Mouse (Mus musculus): ENCODE measurements around the gene Lrp6. TPM values are rescaled to one million over a fixed set of nuclear protein-coding genes. Genes with fewer than 3 reads are reported as not detected.

Lrp6 gene
- total RNA-seq, 2 experiments from 2014 or later = 55.3 to 59.1 TPM

- no peak for DNase-seq (ENCODE audit: low spot score)
- intact Hi-C loops (cut with DNase I) = no loop called here
Measured at GRCm38 (mm10) chr6:134539459-134539858, 27.3 kb downstream of the Lrp6 start.

DNA sequence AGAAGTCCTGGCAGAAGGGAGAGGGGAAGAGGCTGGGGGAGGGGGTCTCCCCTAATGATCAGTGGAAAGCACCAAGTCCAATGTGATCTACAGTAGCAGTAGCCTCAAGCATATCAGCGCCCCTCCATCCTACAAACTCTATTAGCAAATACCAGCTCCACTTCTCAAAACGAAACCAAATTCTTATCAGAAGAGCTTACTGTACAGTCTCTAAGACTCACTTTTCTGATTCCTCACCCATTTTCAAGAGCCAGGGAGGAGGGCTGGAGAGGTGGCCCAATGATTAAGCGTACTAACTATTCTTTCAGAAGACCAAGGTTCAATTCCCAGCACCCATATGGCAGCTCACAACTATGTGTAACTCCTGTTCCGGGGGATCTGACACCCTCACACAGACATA, 28.0 kb downstream of the Lrp6 start:
- intact Hi-C loops (cut with DNase I) = no loop called here
- no peak for DNase-seq (ENCODE audit: low spot score)

- intact Hi-C loops (cut with DNase I) = no loop called here
Measured at GRCm38 (mm10) chr6:134537461-134538117, 29.2 kb downstream of the Lrp6 start.

DNA sequence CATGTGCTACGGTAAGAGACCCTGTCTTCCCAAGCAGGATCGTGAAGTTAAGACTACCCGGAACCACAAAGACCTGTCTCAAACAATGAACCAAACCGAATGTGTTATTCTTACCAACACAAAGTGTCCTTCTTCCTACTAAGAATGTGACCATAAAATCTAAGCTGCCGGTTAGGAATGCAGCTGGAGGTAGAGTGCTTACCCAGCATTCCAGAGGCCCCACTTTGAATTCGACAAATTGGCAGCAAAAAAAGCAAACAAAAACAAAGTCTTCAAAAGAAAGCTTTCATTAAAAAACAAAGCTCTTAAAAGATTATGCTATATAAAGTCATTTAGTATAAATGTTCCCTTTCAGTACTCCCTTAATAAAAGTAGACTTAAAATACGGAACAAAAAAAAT, 31.6 kb downstream of the Lrp6 start:
- DNase-seq (ENCODE audit: low spot score) = no peak
- intact Hi-C loops (cut with DNase I) = no loop called here

More at GRCm38 (mm10) chr6:134537461-134538117, 29.2 kb downstream of the Lrp6 start:
- no peak for DNase-seq (ENCODE audit: low spot score)

DNA sequence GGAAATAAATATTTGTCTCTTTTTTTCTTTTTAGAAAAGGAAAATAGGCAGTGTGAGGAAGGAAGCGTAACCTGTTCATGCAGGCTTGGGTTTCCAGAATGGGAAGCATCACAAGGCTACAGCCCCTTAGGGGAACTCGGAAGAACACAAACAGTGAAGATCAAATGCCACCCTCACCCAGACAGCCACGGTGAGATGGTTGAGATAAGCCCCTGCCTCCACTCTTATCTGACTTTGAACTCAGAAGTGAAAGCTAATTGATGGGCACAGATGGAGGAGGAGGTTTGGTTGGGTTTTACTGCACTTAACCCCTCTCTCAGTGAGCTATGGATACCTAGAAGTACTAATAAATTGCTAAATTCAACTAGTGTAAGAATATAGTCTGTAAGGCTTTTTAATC, 33.7 kb downstream of the Lrp6 start:
- intact Hi-C loops (cut with DNase I) = loop anchor here (5.0 kb wide), 1 partner anchor 34 kb away; the partner anchor contains the start of gene Lrp6
- DNase-seq (ENCODE audit: low spot score) = no peak

- intact Hi-C loops (cut with DNase I) = loop anchor here (5.0 kb wide), 1 partner anchor 35 kb away; the partner anchor contains the start of gene Lrp6
Measured at GRCm38 (mm10) chr6:134531950-134532349, 34.8 kb downstream of the Lrp6 start.

GRCm38 (mm10) chr6:134529340-134529739, 37.4 kb downstream of the Lrp6 start:
- DNase-seq (ENCODE audit: low spot score) = no peak
- intact Hi-C loops (cut with DNase I) = no loop called here

More at GRCm38 (mm10) chr6:134531950-134532349, 34.8 kb downstream of the Lrp6 start:
- no peak for DNase-seq (ENCODE audit: low spot score)

- no peak for DNase-seq (ENCODE audit: low spot score)
- intact Hi-C loops (cut with DNase I) = no loop called here
Measured at GRCm38 (mm10) chr6:134528396-134528795, 38.4 kb downstream of the Lrp6 start.

GRCm38 (mm10) chr6:134527596-134528128, 39.1 kb downstream of the Lrp6 start:
- DNase-seq (ENCODE audit: low spot score) = no peak
- intact Hi-C loops (cut with DNase I) = no loop called here

- DNase-seq (ENCODE audit: low spot score) = no peak
- intact Hi-C loops (cut with DNase I) = no loop called here
Measured at GRCm38 (mm10) chr6:134526821-134527595, 39.8 kb downstream of the Lrp6 start.

DNA sequence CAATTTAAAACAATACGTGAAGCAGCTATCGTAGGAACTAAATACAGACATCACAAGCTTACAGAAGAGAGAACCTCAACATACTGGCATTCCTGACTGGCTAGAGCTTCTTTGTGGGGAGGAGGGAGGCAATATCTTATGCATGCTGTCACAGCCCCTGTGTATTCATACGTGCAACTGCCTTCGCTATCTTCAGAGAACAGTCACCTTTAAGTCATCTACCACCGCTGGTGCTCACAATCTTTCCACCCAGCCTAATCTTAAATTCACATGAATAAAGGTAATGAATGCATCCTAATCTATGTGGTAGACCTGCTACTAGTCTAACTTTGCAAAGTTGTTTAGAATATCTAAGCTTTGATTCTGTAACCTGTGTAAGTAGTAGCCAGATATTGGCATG, 40.5 kb downstream of the Lrp6 start:
- DNase-seq (ENCODE audit: low spot score) = no peak
- intact Hi-C loops (cut with DNase I) = no loop called here

DNA sequence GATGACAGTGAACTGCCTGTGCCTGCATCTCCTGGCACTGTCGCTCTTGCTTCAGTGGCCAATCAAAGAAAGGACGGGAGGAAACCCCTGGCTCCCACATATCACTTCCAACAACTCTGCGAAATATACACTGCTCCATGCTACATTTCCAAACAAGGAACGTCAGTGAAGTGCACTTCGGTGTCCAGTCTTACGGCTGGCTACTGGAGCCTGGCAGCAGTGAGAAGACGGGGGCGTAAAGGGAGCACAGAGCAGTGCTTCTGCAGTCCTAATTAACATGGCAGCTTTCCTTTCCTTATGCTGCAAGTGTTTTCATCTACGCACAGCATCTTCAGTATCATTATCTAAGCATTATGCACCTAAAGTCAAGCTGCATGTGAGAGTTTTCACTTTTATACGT, 45.4 kb downstream of the Lrp6 start:
- no peak for DNase-seq (ENCODE audit: low spot score)
- intact Hi-C loops (cut with DNase I) = no loop called here

- intact Hi-C loops (cut with DNase I) = no loop called here
- no peak for DNase-seq (ENCODE audit: low spot score)
Measured at GRCm38 (mm10) chr6:134520821-134521220, 45.9 kb downstream of the Lrp6 start.

GRCm38 (mm10) chr6:134518450-134518849, 48.3 kb downstream of the Lrp6 start:
- no peak for DNase-seq (ENCODE audit: low spot score)
- intact Hi-C loops (cut with DNase I) = no loop called here

DNA sequence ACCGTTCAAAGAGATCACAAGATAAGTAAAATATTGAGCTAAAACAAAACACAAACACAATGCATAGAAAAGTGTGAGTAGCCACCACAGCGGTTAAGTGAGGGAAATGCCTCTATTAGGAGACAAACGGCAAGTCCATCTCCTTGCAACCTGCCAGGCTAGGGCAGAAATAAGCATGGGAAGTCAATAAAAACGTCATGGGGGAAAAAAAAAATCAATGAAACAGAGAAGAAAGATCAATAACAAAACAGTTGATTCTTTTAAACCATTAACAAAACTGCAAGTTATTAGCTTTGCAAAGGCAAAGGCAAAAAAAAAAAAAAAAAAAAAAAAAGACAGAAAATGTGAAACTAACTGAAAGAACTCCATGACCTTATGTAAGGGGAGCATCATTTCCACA, 49.6 kb downstream of the Lrp6 start:
- DNase-seq (ENCODE audit: low spot score) = no peak
- intact Hi-C loops (cut with DNase I) = no loop called here

GRCm38 (mm10) chr6:134515416-134515815, 51.3 kb downstream of the Lrp6 start:
- intact Hi-C loops (cut with DNase I) = no loop called here
- DNase-seq (ENCODE audit: low spot score) = no peak

DNA sequence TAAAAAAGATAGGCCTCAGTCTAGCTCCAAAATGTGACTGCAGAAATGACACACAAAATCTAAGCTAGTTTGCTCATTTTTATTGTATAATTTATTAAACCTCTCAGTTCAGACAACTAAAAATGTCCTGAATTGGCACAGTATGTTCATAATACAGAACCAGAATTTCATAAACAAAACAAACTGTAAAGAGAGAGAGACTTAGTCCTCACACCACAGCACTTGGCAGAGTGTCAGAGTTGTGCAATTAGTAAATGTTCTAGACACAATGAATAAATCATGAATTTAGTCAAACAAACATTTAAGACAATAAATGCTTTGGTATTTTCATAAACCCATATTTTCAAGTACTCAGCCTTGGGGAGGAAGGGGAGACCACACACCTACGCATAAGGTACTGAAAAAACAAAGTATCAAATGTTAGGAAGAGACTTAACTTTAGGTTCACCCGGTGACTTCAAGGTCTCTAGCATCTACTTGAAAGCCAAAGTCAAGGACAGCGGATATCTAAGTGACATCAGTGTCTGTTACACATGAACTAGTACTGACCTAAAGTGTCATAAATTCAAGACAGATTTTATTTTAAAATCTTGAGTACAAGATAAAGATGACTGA, 52.8 kb downstream of the Lrp6 start:
- no peak for DNase-seq (ENCODE audit: low spot score)
- intact Hi-C loops (cut with DNase I) = loop anchor here (5.0 kb wide), 1 partner anchor 48 kb away; no protein-coding TSS in a partner anchor

DNA sequence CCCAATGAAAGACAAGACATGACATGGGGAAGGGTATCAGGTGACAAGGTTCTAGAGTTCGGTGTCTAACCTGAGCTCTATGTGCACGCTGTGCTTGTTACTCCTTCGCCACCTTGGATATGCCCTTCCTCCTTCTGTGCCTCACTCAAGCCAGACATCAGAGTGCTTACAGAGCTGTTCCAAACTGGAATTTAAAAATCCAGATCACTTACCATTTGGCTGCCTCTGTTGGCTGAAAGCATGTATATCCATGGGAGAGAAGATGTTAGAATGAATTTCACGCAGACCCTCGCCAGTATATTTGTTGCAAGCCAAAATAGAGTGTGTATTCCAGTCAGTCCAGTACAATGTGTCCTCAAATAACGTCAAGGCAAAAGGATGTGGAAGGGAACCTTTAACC, 53.8 kb downstream of the Lrp6 start:
- intact Hi-C loops (cut with DNase I) = loop anchor here (5.0 kb wide), 1 partner anchor 49 kb away; no protein-coding TSS in a partner anchor

DNA sequence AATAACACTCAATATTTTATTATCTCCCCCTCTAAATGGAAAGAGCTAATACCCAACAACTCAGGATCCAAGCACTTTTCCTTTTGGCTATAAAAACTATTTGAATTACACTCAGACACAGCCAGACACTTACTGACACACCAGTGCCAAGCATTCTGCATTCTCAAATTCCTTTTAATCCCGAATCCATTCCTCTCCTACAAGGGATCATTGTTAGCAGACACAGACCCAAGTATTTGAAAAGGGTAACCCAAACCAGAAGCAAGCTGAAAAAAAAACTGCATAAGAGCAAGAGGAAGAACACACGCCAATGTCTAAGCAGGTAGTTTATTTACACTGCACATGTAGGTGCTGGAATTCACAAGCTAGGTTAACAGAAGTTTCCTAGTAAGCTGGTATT, 54.3 kb downstream of the Lrp6 start:
- no peak for DNase-seq (ENCODE audit: low spot score)

More for the DNA sequence above, 53.8 kb downstream of the Lrp6 start:
- DNase-seq (ENCODE audit: low spot score) = no peak

DNA sequence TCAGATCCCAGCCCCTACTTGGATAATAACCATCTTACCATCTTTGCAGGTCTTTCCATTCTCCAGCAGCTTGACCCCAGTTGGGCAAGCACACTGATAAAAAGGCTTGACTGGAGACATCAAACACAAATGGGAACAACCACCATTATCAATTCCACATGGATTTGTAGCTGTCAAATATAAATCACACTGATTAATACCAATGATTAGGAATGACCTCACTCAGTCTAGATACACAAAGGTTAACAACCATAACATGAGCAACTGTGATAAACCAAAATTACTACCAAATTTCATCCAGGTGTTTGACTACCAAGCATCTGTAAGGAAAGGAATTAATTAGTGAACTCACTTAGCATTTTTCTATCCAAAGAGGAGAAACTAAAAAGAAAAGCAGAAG, 55.6 kb downstream of the Lrp6 start:
- intact Hi-C loops (cut with DNase I) = loop anchor here (5.0 kb wide), 1 partner anchor 51 kb away; no protein-coding TSS in a partner anchor
- no peak for DNase-seq (ENCODE audit: low spot score)

More for the DNA sequence above, 54.3 kb downstream of the Lrp6 start:
- intact Hi-C loops (cut with DNase I) = loop anchor here (5.0 kb wide), 1 partner anchor 50 kb away; no protein-coding TSS in a partner anchor

All from heart, postnatal 25 days (tissue).